Comparison of ENCODE assay signal across 24 mouse cellular contexts in the genomic region with DNA sequence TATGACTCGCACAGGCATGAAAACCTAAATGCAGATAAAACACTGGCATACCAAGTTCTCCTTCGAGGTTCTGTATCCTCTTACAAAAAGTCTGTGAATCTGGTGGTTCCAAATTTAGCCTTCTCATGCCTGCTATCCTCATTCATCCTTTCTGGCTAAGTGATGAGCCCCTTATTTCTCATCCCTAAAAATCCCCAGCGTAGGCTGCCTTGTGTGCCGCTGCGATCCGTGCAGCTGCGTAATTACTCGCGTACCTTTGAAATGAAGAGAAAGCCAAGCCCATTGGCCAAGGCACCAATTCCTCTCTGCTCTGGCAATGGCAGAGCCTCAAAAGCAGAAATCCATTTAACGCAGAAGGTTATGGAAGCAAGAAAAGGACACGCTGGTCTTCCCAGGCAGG. TPM values are rescaled to one million over a fixed set of nuclear protein-coding genes. Genes with fewer than 3 reads are reported as not detected.
DNase-seq lines count a peak whose midpoint lies in the region; ATAC-seq and TF ChIP-seq lines count a peak whose summit lies in the region.
"Had no signal": no experiment of that assay in that cellular context is flagged by ENCODE, and none has a peak within 500 bp of the region (broad histone marks: within the 10 kb centered on the region; RNA-seq: fewer than 3 reads in every experiment).

No protein-coding gene starts in this region.

- no peaks in the 10 kb centered on the region for H3K9me3 ChIP-seq in midbrain, embryonic 12.5 days
- H3K9me3 ChIP-seq in midbrain, embryonic 14.5 days (ENCODE audit: control insufficient read depth, low read length), result no peaks in the 10 kb centered on the region
- H3K9me3 ChIP-seq: embryonic facial prominence, embryonic 13.5 days; embryonic facial prominence, embryonic 15.5 days; forebrain, embryonic 13.5 days; forebrain, embryonic 15.5 days had no signal

- H3K4me1 ChIP-seq in midbrain, embryonic 12.5 days, result no peaks in the 10 kb centered on the region
- H3K4me1 ChIP-seq in midbrain, embryonic 14.5 days (ENCODE audit: control insufficient read depth, insufficient read depth, low read length), result no peaks in the 10 kb centered on the region
- H3K4me1 ChIP-seq in cortical plate, adult 2 months (ENCODE audit: control insufficient read depth, insufficient read depth, low read length), result peaks cover 6% of the 10 kb centered on the region; the same call in 1 of the 2 replicates
- H3K4me1 ChIP-seq in kidney, adult 2 months (ENCODE audit: control insufficient read depth, insufficient read depth, low read length), result 0 out of 2 replicates have a peak, but pooled peaks cover 3% of the 10 kb centered on the region
- H3K4me1 ChIP-seq: embryonic facial prominence, embryonic 13.5 days; embryonic facial prominence, embryonic 15.5 days; forebrain, embryonic 13.5 days; forebrain, embryonic 15.5 days had no signal

- TF ChIP-seq POLR2A in cortical plate, adult 2 months (IDR thresholded peaks at IDR 0.05; ENCODE audit: extremely low read depth, insufficient read depth, low read length), result no peak
- no peak for TF ChIP-seq POLR2A in kidney, adult 2 months (IDR thresholded peaks at IDR 0.05; ENCODE audit: low read depth, low read length)

- no peaks in the 10 kb centered on the region for H3K36me3 ChIP-seq in midbrain, embryonic 12.5 days
- peaks cover 5% of the 10 kb centered on the region; the same call in 1 of the 2 replicates for H3K36me3 ChIP-seq in midbrain, embryonic 14.5 days (ENCODE audit: control insufficient read depth, insufficient read depth, low read length)
- H3K36me3 ChIP-seq in kidney, adult 2 months (ENCODE audit: control insufficient read depth, insufficient read depth, low read length), result no peaks in the 10 kb centered on the region
- H3K36me3 ChIP-seq: embryonic facial prominence, embryonic 13.5 days; embryonic facial prominence, embryonic 15.5 days; forebrain, embryonic 15.5 days had no signal

- TF ChIP-seq CTCF in cortical plate, adult 2 months (IDR thresholded peaks at IDR 0.05; ENCODE audit: extremely low read depth, insufficient read depth, low read length), result no peak
- no peak for TF ChIP-seq CTCF in kidney, adult 2 months (conservative IDR thresholded peaks at IDR 0.05; ENCODE audit: insufficient read depth, insufficient read length, low read depth, low read length)

- peaks cover 24% of the 10 kb centered on the region for H3K27me3 ChIP-seq in midbrain, embryonic 12.5 days
- H3K27me3 ChIP-seq in midbrain, embryonic 14.5 days (ENCODE audit: control insufficient read depth, insufficient read depth, low read length), result no peaks in the 10 kb centered on the region; the same call in 1 of the 2 replicates
- no peaks in the 10 kb centered on the region for H3K27me3 ChIP-seq in kidney, adult 2 months (replicated peaks; ENCODE audit: control insufficient read depth, insufficient read depth, low read length)
- H3K27me3 ChIP-seq: forebrain, embryonic 15.5 days had no signal

- H3K9ac ChIP-seq in midbrain, embryonic 12.5 days (replicated peaks), result 0 out of 2 replicates have a peak overlapping the region, but pooled peaks have one; percentile 20
- no peak overlapping the region for H3K9ac ChIP-seq in midbrain, embryonic 14.5 days (replicated peaks; ENCODE audit: low read length)
- H3K9ac ChIP-seq: embryonic facial prominence, embryonic 13.5 days; embryonic facial prominence, embryonic 15.5 days; forebrain, embryonic 13.5 days; forebrain, embryonic 15.5 days had no signal

- H3K27ac ChIP-seq in midbrain, embryonic 12.5 days (replicated peaks), result no peak overlapping the region
- H3K27ac ChIP-seq in midbrain, embryonic 14.5 days (replicated peaks; ENCODE audit: low read depth, low read length), result no peak overlapping the region
- 0 out of 2 replicates have a peak overlapping the region, but pooled peaks have one; percentile 17 for H3K27ac ChIP-seq in cortical plate, adult 2 months (ENCODE audit: insufficient read depth, low read length)
- H3K27ac ChIP-seq in kidney, adult 2 months (ENCODE audit: insufficient read depth, low read depth, low read length), result no peak overlapping the region
- H3K27ac ChIP-seq: embryonic facial prominence, embryonic 13.5 days; embryonic facial prominence, embryonic 15.5 days; forebrain, embryonic 13.5 days; forebrain, embryonic 15.5 days had no signal

- H3K4me2 ChIP-seq in midbrain, embryonic 12.5 days (replicated peaks), result no peak overlapping the region
- no peak overlapping the region for H3K4me2 ChIP-seq in midbrain, embryonic 14.5 days (ENCODE audit: low read length)
- H3K4me2 ChIP-seq: embryonic facial prominence, embryonic 13.5 days; embryonic facial prominence, embryonic 15.5 days; forebrain, embryonic 13.5 days; forebrain, embryonic 15.5 days had no signal

- DNase-seq in frontal cortex, postnatal 14 days (ENCODE audit: low spot score in 2 of 2), result no peak
- no peak for DNase-seq in midbrain, embryonic 14.5 days
- DNase-seq in urinary bladder, postnatal 14 days (ENCODE audit: low spot score), result no peak
- DNase-seq in kidney, adult 2 months, result no peak
- DNase-seq: adrenal gland, adult 2 months; adrenal gland, postnatal 10 days; adrenal gland, postnatal 25 days; cerebellum, adult 11-12 months; cerebellum, adult 2 months; cerebellum, adult 9-10 months; cerebellum, postnatal 10 days; cerebellum, postnatal 25 days; embryo, embryonic 11 days had no signal

- 92% methylated on average over 11 of the region's 11 CpGs for WGBS in midbrain, embryonic 12.5 days
- WGBS in midbrain, embryonic 14.5 days, result 88% methylated on average over 11 of the region's 11 CpGs
- 88% methylated on average over 11 of the region's 11 CpGs for WGBS in kidney, adult 2 months

- H3K4me3 ChIP-seq in midbrain, embryonic 12.5 days, result no peak overlapping the region
- H3K4me3 ChIP-seq in midbrain, embryonic 14.5 days (replicated peaks; ENCODE audit: low read depth, low read length), result no peak overlapping the region
- no peak overlapping the region for H3K4me3 ChIP-seq in cortical plate, adult 2 months (ENCODE audit: insufficient read depth, low read length)
- no peak overlapping the region for H3K4me3 ChIP-seq in kidney, adult 2 months (ENCODE audit: insufficient read depth, low read depth, low read length)
- H3K4me3 ChIP-seq: embryonic facial prominence, embryonic 13.5 days; embryonic facial prominence, embryonic 15.5 days; erythroblast, embryonic 14.5 days; forebrain, embryonic 13.5 days; forebrain, embryonic 15.5 days had no signal

- ATAC-seq in frontal cortex, adult (ENCODE audit: low TSS enrichment), result peak; percentile 48
- ATAC-seq in midbrain, embryonic 12.5 days (ENCODE audit: low FRiP score, low read depth), result no peak
- no peak for ATAC-seq in midbrain, embryonic 14.5 days (ENCODE audit: low FRiP score, low TSS enrichment)
- ATAC-seq: forebrain, embryonic 13.5 days; forebrain, embryonic 15.5 days had no signal

RNA-seq across cellular contexts. Expression of gene Nt5c1a, which starts 7.5 kb away (rescaled TPM):
- polyA plus RNA-seq in midbrain, embryonic 12.5 days (2016; fragmentation: Nextera tagmentation; extraction: Ambion mirVana), result not detected in 2 replicates
- not detected in 2 replicates for polyA plus RNA-seq in midbrain, embryonic 14.5 days (2014; fragmentation: Nextera tagmentation; extraction: Ambion mirVana)
- polyA plus RNA-seq in cortical plate, adult 2 months (2012; rRNA removed), result 3.3 and 3.7 TPM in 2 replicates
- polyA plus RNA-seq in kidney, adult 2 months (2012; rRNA removed), result 0.91 and 0.94 TPM in 2 replicates
- polyA plus RNA-seq: C2C12; embryonic facial prominence, embryonic 11.5 days; embryonic facial prominence, embryonic 13.5 days; embryonic facial prominence, embryonic 15.5 days; erythroblast, embryonic 14.5 days; forebrain, embryonic 11.5 days; forebrain, embryonic 13.5 days; forebrain, embryonic 15.5 days had no signal

RNA-seq across cellular contexts. Expression of gene Hpcal4, which starts 10.8 kb away (rescaled TPM):
- polyA plus RNA-seq in midbrain, embryonic 12.5 days (2016; fragmentation: Nextera tagmentation; extraction: Ambion mirVana), result 2.4 and 3.5 TPM in 2 replicates
- 35.4 and 43.3 TPM in 2 replicates for polyA plus RNA-seq in midbrain, embryonic 14.5 days (2014; fragmentation: Nextera tagmentation; extraction: Ambion mirVana)
- polyA plus RNA-seq in cortical plate, adult 2 months (2012; rRNA removed), result 562 and 609 TPM in 2 replicates
- 0.75 and 0.83 TPM in 2 replicates for polyA plus RNA-seq in kidney, adult 2 months (2012; rRNA removed)
- polyA plus RNA-seq: C2C12; erythroblast, embryonic 14.5 days had no signal

RNA-seq across cellular contexts. Expression of gene Heyl, which starts 39.6 kb away (rescaled TPM):
- polyA plus RNA-seq in midbrain, embryonic 12.5 days (2016; fragmentation: Nextera tagmentation; extraction: Ambion mirVana), result 7.4 and 8.0 TPM in 2 replicates
- 3.0 and 7.3 TPM in 2 replicates for polyA plus RNA-seq in midbrain, embryonic 14.5 days (2014; fragmentation: Nextera tagmentation; extraction: Ambion mirVana)
- polyA plus RNA-seq in cortical plate, adult 2 months (2012; rRNA removed), result 2.0 TPM in 2 replicates
- 3.5 and 4.1 TPM in 2 replicates for polyA plus RNA-seq in kidney, adult 2 months (2012; rRNA removed)
- polyA plus RNA-seq: erythroblast, embryonic 14.5 days had no signal

RNA-seq across cellular contexts. Expression of gene Ppie, which starts 54.0 kb away (rescaled TPM):
- 91.9 and 99.0 TPM in 2 replicates for polyA plus RNA-seq in midbrain, embryonic 12.5 days (2016; fragmentation: Nextera tagmentation; extraction: Ambion mirVana)
- 61.7 and 65.7 TPM in 2 replicates for polyA plus RNA-seq in midbrain, embryonic 14.5 days (2014; fragmentation: Nextera tagmentation; extraction: Ambion mirVana)
- 18.2 and 19.7 TPM in 2 replicates for polyA plus RNA-seq in cortical plate, adult 2 months (2012; rRNA removed)
- polyA plus RNA-seq in kidney, adult 2 months (2012; rRNA removed), result 14.3 and 17.3 TPM in 2 replicates

Comparison
In these comparisons a context has a peak if more than half of its experiments do, and no peak if none do; other contexts are left out.
1. RNA of gene Hpcal4, which starts 10.8 kb away (polyA plus RNA-seq): 562 to 609 TPM in cortical plate, adult 2 months; 35.4 to 43.3 TPM in midbrain, embryonic 14.5 days, 2.4 to 3.5 TPM in midbrain, embryonic 12.5 days and 0.75 to 0.83 TPM in kidney, adult 2 months; every median in the first group is over 10 times any median in the second.